Mouse (Mus musculus): ENCODE data around the gene Zfp740.

Gene Zfp740

GRCm38 (mm10) chr15:102230408-102231321 lies 27.6 kb downstream of the Zfp740 start:
- DNase-seq (ENCODE audit: low spot score in 2 of 2) = no peak

- no peak for DNase-seq (ENCODE audit: low spot score in 2 of 2)
Observed at GRCm38 (mm10) chr15:102231748-102232147, 28.7 kb downstream of the Zfp740 start, which contains the start of gene Itgb7. Gene Itgb7, minus strand, starts transcription at chr15:102231944.

GRCm38 (mm10) chr15:102232764-102233163 lies 29.7 kb downstream of the Zfp740 start:
- no peak for DNase-seq (ENCODE audit: low spot score in 2 of 2)

GRCm38 (mm10) chr15:102233896-102234295 lies 30.8 kb downstream of the Zfp740 start:
- DNase-seq (ENCODE audit: low spot score in 2 of 2) = no peak

GRCm38 (mm10) chr15:102235371-102236027 lies 32.5 kb downstream of the Zfp740 start:
- DNase-seq (ENCODE audit: low spot score in 2 of 2) = peak in 1 of 2 experiments; percentile 67

GRCm38 (mm10) chr15:102238543-102239259 lies 35.7 kb downstream of the Zfp740 start:
- DNase-seq (ENCODE audit: low spot score in 2 of 2) = no peak

GRCm38 (mm10) chr15:102239260-102239590 lies 36.2 kb downstream of the Zfp740 start:
- DNase-seq (ENCODE audit: low spot score in 2 of 2) = peak; percentile 64 to 80

GRCm38 (mm10) chr15:102239851-102240250 lies 36.8 kb downstream of the Zfp740 start:
- no peak for DNase-seq (ENCODE audit: low spot score in 2 of 2)

GRCm38 (mm10) chr15:102240607-102241006 lies 37.6 kb downstream of the Zfp740 start:
- no peak for DNase-seq (ENCODE audit: low spot score in 2 of 2)

- no peak for DNase-seq (ENCODE audit: low spot score in 2 of 2)
Observed at GRCm38 (mm10) chr15:102242404-102243228, 39.6 kb downstream of the Zfp740 start.

GRCm38 (mm10) chr15:102243229-102244190 lies 40.5 kb downstream of the Zfp740 start:
- peak; percentile 55 to 79 for DNase-seq (ENCODE audit: low spot score in 2 of 2)

- no peak for DNase-seq (ENCODE audit: low spot score in 2 of 2)
Observed at GRCm38 (mm10) chr15:102244306-102245191, 41.5 kb downstream of the Zfp740 start.

GRCm38 (mm10) chr15:102245461-102245881 lies 42.4 kb downstream of the Zfp740 start:
- no peak for DNase-seq (ENCODE audit: low spot score in 2 of 2)

GRCm38 (mm10) chr15:102245891-102246741 lies 43.1 kb downstream of the Zfp740 start:
- peak; percentile 72 to 73 for DNase-seq (ENCODE audit: low spot score in 2 of 2)

- peak; percentile 95 to 98 for DNase-seq (ENCODE audit: low spot score in 2 of 2)
Observed at GRCm38 (mm10) chr15:102246866-102247251, 43.8 kb downstream of the Zfp740 start.

- peak; percentile 77 for DNase-seq (ENCODE audit: low spot score in 2 of 2)
Observed at GRCm38 (mm10) chr15:102247252-102248130, 44.4 kb downstream of the Zfp740 start.

GRCm38 (mm10) chr15:102248131-102248811 lies 45.2 kb downstream of the Zfp740 start:
- no peak for DNase-seq (ENCODE audit: low spot score in 2 of 2)
